8 mouse cellular contexts compared by ENCODE assay signal in the genomic region with DNA sequence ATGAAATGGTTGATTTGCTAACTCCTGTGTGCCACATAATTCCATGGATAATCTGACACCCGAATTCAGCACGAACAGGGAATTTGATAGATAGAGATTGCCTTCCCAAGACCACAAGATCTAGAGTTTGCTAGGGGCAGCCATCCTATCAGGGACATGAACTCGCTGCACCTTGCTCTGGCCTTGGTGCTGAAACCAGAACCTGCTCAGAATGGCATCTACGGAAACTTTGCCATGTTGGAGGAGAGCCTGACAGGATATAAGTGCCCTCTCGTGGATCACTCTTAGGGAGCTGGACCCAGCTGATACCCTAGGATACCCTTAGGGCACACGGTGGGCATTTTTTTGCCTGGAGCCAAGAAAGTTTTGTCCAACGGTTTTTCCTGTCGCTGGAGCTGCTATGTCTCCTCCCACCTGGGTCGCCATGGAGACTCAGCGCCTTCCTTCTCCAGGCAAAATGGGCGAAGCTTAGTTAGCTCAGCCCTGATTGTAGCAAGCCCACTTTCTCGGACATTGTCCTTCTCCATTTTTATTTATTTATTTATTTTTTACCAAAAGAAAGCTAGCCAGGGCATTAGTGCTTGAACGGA. TPM values are rescaled to one million over a fixed set of nuclear protein-coding genes. Genes with fewer than 3 reads are reported as not detected.
DNase-seq lines count a peak whose midpoint lies in the region; ATAC-seq lines count a peak whose summit lies in the region.

No protein-coding gene starts in this region.

- DNase-seq in kidney, adult 18-20 months = peak; percentile 5
- peak; percentile 9 for DNase-seq in adipocyte (ENCODE audit: low spot score)
- peak; percentile 82 for DNase-seq in embryonic facial prominence, embryonic 10.5 days (ENCODE audit: low spot score)
- DNase-seq in hindlimb bud, embryonic 11.5 days (ENCODE audit: extremely low spot score, low read depth, low spot score) = peak; percentile 71
- DNase-seq in midbrain, embryonic 11.5 days (ENCODE audit: low spot score, missing footprints) = peak; percentile 92
- DNase-seq in testis, postnatal 14 days (ENCODE audit: low spot score) = peak; percentile 39

- 16% methylated on average over 13 of the region's 13 CpGs for WGBS in kidney, embryonic 14.5 days
- WGBS in embryonic facial prominence, embryonic 10.5 days = 16% methylated on average over 13 of the region's 13 CpGs
- 11% methylated on average over 13 of the region's 13 CpGs for WGBS in midbrain, embryonic 11.5 days

- ATAC-seq in kidney, embryonic 14.5 days (ENCODE audit: low FRiP score, low TSS enrichment) = no peak
- no peak for ATAC-seq in midbrain, embryonic 11.5 days (ENCODE audit: low FRiP score)
- no peak for ATAC-seq in activated CD4-positive, CD25-positive, alpha-beta regulatory T cell, adult 4 months

- H3K4me1 ChIP-seq in kidney, embryonic 14.5 days (ENCODE audit: control insufficient read depth, insufficient read depth, low read length) = no peaks in the 10 kb centered on the region
- peaks cover 23% of the 10 kb centered on the region for H3K4me1 ChIP-seq in embryonic facial prominence, embryonic 10.5 days
- H3K4me1 ChIP-seq in midbrain, embryonic 11.5 days (ENCODE audit: control insufficient read depth, insufficient read depth, low read length) = peaks cover 10% of the 10 kb centered on the region; the same call in 1 of the 2 replicates

- H3K9ac ChIP-seq in kidney, embryonic 14.5 days (ENCODE audit: low read depth, low read length) = no peak overlapping the region
- H3K9ac ChIP-seq in midbrain, embryonic 11.5 days (ENCODE audit: low read length) = no peak overlapping the region

- no peak overlapping the region for H3K4me2 ChIP-seq in kidney, embryonic 14.5 days (replicated peaks; ENCODE audit: low read depth, low read length)
- H3K4me2 ChIP-seq in midbrain, embryonic 11.5 days = peak overlapping the region; percentile 14; the same call in 1 of the 2 replicates

- no peaks in the 10 kb centered on the region for H3K9me3 ChIP-seq in kidney, embryonic 14.5 days (ENCODE audit: control insufficient read depth, low read length)
- no peaks in the 10 kb centered on the region for H3K9me3 ChIP-seq in embryonic facial prominence, embryonic 10.5 days
- H3K9me3 ChIP-seq in midbrain, embryonic 11.5 days (ENCODE audit: control insufficient read depth, low read length) = no peaks in the 10 kb centered on the region

- H3K36me3 ChIP-seq in kidney, embryonic 14.5 days (ENCODE audit: control insufficient read depth, insufficient read depth, low read length) = no peaks in the 10 kb centered on the region
- no peaks in the 10 kb centered on the region for H3K36me3 ChIP-seq in embryonic facial prominence, embryonic 10.5 days (replicated peaks)
- H3K36me3 ChIP-seq in midbrain, embryonic 11.5 days (ENCODE audit: control insufficient read depth, insufficient read depth, low read length) = no peaks in the 10 kb centered on the region

- H3K27ac ChIP-seq in kidney, embryonic 14.5 days (ENCODE audit: low read depth, low read length) = no peak overlapping the region
- no peak overlapping the region for H3K27ac ChIP-seq in embryonic facial prominence, embryonic 10.5 days (replicated peaks)
- no peak overlapping the region for H3K27ac ChIP-seq in midbrain, embryonic 11.5 days (ENCODE audit: low read depth, low read length)

- no peak overlapping the region for H3K4me3 ChIP-seq in kidney, embryonic 14.5 days (ENCODE audit: low read length)
- no peak overlapping the region for H3K4me3 ChIP-seq in embryonic facial prominence, embryonic 10.5 days
- H3K4me3 ChIP-seq in midbrain, embryonic 11.5 days (ENCODE audit: low read depth, low read length) = no peak overlapping the region

- H3K27me3 ChIP-seq in kidney, embryonic 14.5 days (ENCODE audit: control insufficient read depth, insufficient read depth, low read length) = peaks cover 29% of the 10 kb centered on the region
- peaks cover 41% of the 10 kb centered on the region for H3K27me3 ChIP-seq in embryonic facial prominence, embryonic 10.5 days (replicated peaks; ENCODE audit: low read depth, poor library complexity, severe bottlenecking)
- peaks cover 20% of the 10 kb centered on the region for H3K27me3 ChIP-seq in midbrain, embryonic 11.5 days (ENCODE audit: control insufficient read depth, insufficient read depth, low read length)

RNA-seq across cellular contexts. Expression of a gene that starts 1.9 kb away (rescaled TPM):
- polyA plus RNA-seq in kidney, embryonic 14.5 days (2014; fragmentation: Nextera tagmentation; extraction: Ambion mirVana) = not detected in 2 replicates
- polyA plus RNA-seq in embryonic facial prominence, embryonic 10.5 days (2016; fragmentation: Nextera tagmentation; extraction: Ambion mirVana) = 0.22 TPM in 1 of 2 replicates, not detected in the other
- polyA plus RNA-seq in midbrain, embryonic 11.5 days (2014; fragmentation: Nextera tagmentation; extraction: Ambion mirVana) = 0.15 and 0.37 TPM in 2 replicates
- polyA plus RNA-seq in activated CD4-positive, CD25-positive, alpha-beta regulatory T cell, adult 4 months (2017; shearing (Covaris generic)) = not detected

Comparison
In these comparisons a context has a peak if more than half of its experiments do, and no peak if none do; other contexts are left out.
1. DNase-seq: peak in every context shown above with its lines; median percentile 92 in midbrain, embryonic 11.5 days; 82 in embryonic facial prominence, embryonic 10.5 days; 71 in hindlimb bud, embryonic 11.5 days; 39 in testis, postnatal 14 days; 9 in adipocyte; 5 in kidney, adult 18-20 months.